Comparison of ENCODE assay signal across 22 mouse cellular contexts in the genomic region with DNA sequence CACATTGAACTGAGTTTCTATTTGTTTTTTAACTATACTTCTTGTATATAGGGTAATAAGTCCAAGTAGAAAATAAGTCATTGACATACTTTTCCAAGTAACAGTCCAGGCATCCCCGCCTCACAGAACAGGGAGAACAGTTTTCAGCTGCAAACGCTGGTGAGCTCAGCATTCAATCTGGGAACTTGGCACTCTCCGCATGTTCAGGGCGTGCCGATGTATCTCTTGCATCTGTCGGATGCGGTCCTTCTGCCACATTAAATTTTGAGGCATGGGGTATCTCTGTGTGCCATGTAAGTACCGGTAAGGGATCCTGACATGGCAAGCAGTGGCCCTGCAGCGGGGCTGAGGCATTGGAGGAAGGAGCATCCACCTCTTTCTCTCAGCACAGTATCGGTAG. TPM values are rescaled to one million over a fixed set of nuclear protein-coding genes. Genes with fewer than 3 reads are reported as not detected.
A peak's percentile ranks its signal among the peaks of the same experiment; 100 is the strongest.
DNase-seq lines count a peak whose midpoint lies in the region; ATAC-seq and TF ChIP-seq lines count a peak whose summit lies in the region.
"Had no signal": no experiment of that assay in that cellular context is flagged by ENCODE, and none has a peak within 500 bp of the region (broad histone marks: within the 10 kb centered on the region; RNA-seq: fewer than 3 reads in every experiment).

No protein-coding gene starts in this region.

- no peak for TF ChIP-seq CTCF in hindbrain, postnatal 0 days (IDR thresholded peaks at IDR 0.05; ENCODE audit: low read depth)

- peaks cover 6% of the 10 kb centered on the region; the same call in 1 of the 2 replicates for H3K36me3 ChIP-seq in hindbrain, postnatal 0 days (ENCODE audit: insufficient read depth, low read length)

- WGBS in hindbrain, postnatal 0 days: 83% methylated on average over 10 of the region's 10 CpGs

- H3K4me2 ChIP-seq in hindbrain, postnatal 0 days (ENCODE audit: low read depth, low read length): no peak overlapping the region
- H3K4me2 ChIP-seq: neural tube, embryonic 13.5 days had no signal

- H3K4me1 ChIP-seq in hindbrain, postnatal 0 days (ENCODE audit: insufficient read depth, low read length): no peaks in the 10 kb centered on the region
- H3K4me1 ChIP-seq: forebrain, embryonic 10.5 days had no signal

- no peak for ATAC-seq in hindbrain, postnatal 0 days
- ATAC-seq: activated CD4-positive, CD25-positive, alpha-beta regulatory T cell, adult 4 months had no signal

- DNase-seq in cerebellum, postnatal 10 days: peak; percentile 46 to 57
- DNase-seq in cerebellum, adult 11-12 months: no peak
- peak; percentile 67 for DNase-seq in layer of hippocampus, adult 11-12 months (ENCODE audit: low spot score)
- no peak for DNase-seq in layer of hippocampus, adult 9-10 months (ENCODE audit: low spot score)
- DNase-seq in layer of hippocampus, adult 18-20 months (ENCODE audit: low spot score in 2 of 2): peak; percentile 41 to 82
- peak; percentile 30 to 31 for DNase-seq in layer of hippocampus, postnatal 25 days (ENCODE audit: extremely low spot score in 1 of 2, low spot score in 1 of 2)
- DNase-seq in adrenal gland, adult 8-10 months: no peak
- DNase-seq in hindbrain, postnatal 0 days (ENCODE audit: low spot score): no peak
- DNase-seq: adrenal gland, postnatal 14 days; cerebellum, postnatal 36 days; kidney, adult 18-20 months; kidney, postnatal 10 days; liver; midbrain, embryonic 14.5 days had no signal

- no peak overlapping the region for H3K4me3 ChIP-seq in hindbrain, postnatal 0 days (ENCODE audit: low read length)
- H3K4me3 ChIP-seq: forebrain, embryonic 10.5 days; heart, embryonic 10.5 days; megakaryocyte, embryonic 14.5 days; neural tube, embryonic 13.5 days had no signal

- no peaks in the 10 kb centered on the region for H3K9me3 ChIP-seq in hindbrain, postnatal 0 days (ENCODE audit: low read length)
- H3K9me3 ChIP-seq: forebrain, embryonic 10.5 days; G1E; heart, embryonic 10.5 days; megakaryocyte, embryonic 14.5 days; neural tube, embryonic 13.5 days had no signal

- H3K27me3 ChIP-seq in hindbrain, postnatal 0 days (ENCODE audit: insufficient read depth, low read length): no peaks in the 10 kb centered on the region
- H3K27me3 ChIP-seq: megakaryocyte, embryonic 14.5 days; neural tube, embryonic 13.5 days had no signal

- no peak overlapping the region for H3K9ac ChIP-seq in hindbrain, postnatal 0 days (replicated peaks; ENCODE audit: low read length)
- H3K9ac ChIP-seq: neural tube, embryonic 13.5 days had no signal

- H3K27ac ChIP-seq in hindbrain, postnatal 0 days: no peak overlapping the region
- H3K27ac ChIP-seq: forebrain, embryonic 10.5 days; heart, embryonic 10.5 days; neural tube, embryonic 13.5 days; stomach, postnatal 0 days had no signal

RNA-seq across cellular contexts. Expression of a gene that starts 9.8 kb away (rescaled TPM):
- total RNA-seq in layer of hippocampus, adult 18-20 months (2021): 100 to 1,000 TPM; 117 to 124 TPM
- total RNA-seq in layer of hippocampus, postnatal 25 days (2021): 100 to 1,000 TPM; 106 to 113 TPM
- 10 to 100 TPM; 62.9 to 96.4 (median 75.3) TPM for total RNA-seq in adrenal gland, adult 8-10 months (2022)
- total RNA-seq in hindbrain, postnatal 0 days (2014; rRNA removed): 50.3 and 56.5 TPM in 2 replicates
- polyA plus RNA-seq in hindbrain, postnatal 0 days (2015; fragmentation: Nextera tagmentation; extraction: Ambion mirVana): 10.4 and 10.7 TPM in 2 replicates

RNA-seq across cellular contexts. Expression of a gene that starts 21.0 kb away (rescaled TPM):
- total RNA-seq in layer of hippocampus, adult 18-20 months (2021): 1 to 10 TPM in 1 of 2 experiments, under 1 TPM in 1; 0.74 to 1.2 TPM
- 1 to 10 TPM; 1.1 to 1.6 TPM for total RNA-seq in layer of hippocampus, postnatal 25 days (2021)
- 1 to 10 TPM in 3 of 4 experiments, under 1 TPM in 1; 0.99 to 2.3 (median 1.5) TPM for total RNA-seq in adrenal gland, adult 8-10 months (2022)
- total RNA-seq in hindbrain, postnatal 0 days (2014; rRNA removed): 0.40 and 0.42 TPM in 2 replicates
- 0.39 and 0.84 TPM in 2 replicates for polyA plus RNA-seq in hindbrain, postnatal 0 days (2015; fragmentation: Nextera tagmentation; extraction: Ambion mirVana)
- polyA plus RNA-seq: activated CD4-positive, CD25-positive, alpha-beta regulatory T cell, adult 4 months; G1E; liver, embryonic 16.5 days had no signal

RNA-seq across cellular contexts. Expression of a gene that starts 21.1 kb away (rescaled TPM):
- 10 to 100 TPM; 48.8 to 53.4 TPM for total RNA-seq in layer of hippocampus, adult 18-20 months (2021)
- total RNA-seq in layer of hippocampus, postnatal 25 days (2021): 10 to 100 TPM; 50.2 to 52.4 TPM
- 10 to 100 TPM; 49.7 to 76.8 (median 68.5) TPM for total RNA-seq in adrenal gland, adult 8-10 months (2022)
- total RNA-seq in hindbrain, postnatal 0 days (2014; rRNA removed): 59.2 and 61.7 TPM in 2 replicates
- 106 and 108 TPM in 2 replicates for polyA plus RNA-seq in hindbrain, postnatal 0 days (2015; fragmentation: Nextera tagmentation; extraction: Ambion mirVana)

RNA-seq across cellular contexts. Expression of a gene that starts 47.2 kb away (rescaled TPM):
- 1 to 10 TPM; 5.4 to 5.8 TPM for total RNA-seq in layer of hippocampus, adult 18-20 months (2021)
- total RNA-seq in layer of hippocampus, postnatal 25 days (2021): 1 to 10 TPM; 6.8 to 7.4 TPM
- 10 to 100 TPM; 15.4 to 57.8 (median 31.3) TPM for total RNA-seq in adrenal gland, adult 8-10 months (2022)
- 34.6 and 41.1 TPM in 2 replicates for total RNA-seq in hindbrain, postnatal 0 days (2014; rRNA removed)
- polyA plus RNA-seq in hindbrain, postnatal 0 days (2015; fragmentation: Nextera tagmentation; extraction: Ambion mirVana): 27.0 and 27.4 TPM in 2 replicates
- polyA plus RNA-seq: activated CD4-positive, CD25-positive, alpha-beta regulatory T cell, adult 4 months; G1E had no signal

RNA-seq across cellular contexts. Expression of a gene that starts 48.1 kb away (rescaled TPM):
- 10 to 100 TPM in 1 of 2 experiments, 1 to 10 TPM in 1; 9.8 to 11.2 TPM for total RNA-seq in layer of hippocampus, adult 18-20 months (2021)
- total RNA-seq in layer of hippocampus, postnatal 25 days (2021): 1 to 10 TPM; 9.2 to 9.8 TPM
- 10 to 100 TPM; 28.4 to 63.1 (median 42.6) TPM for total RNA-seq in adrenal gland, adult 8-10 months (2022)
- total RNA-seq in hindbrain, postnatal 0 days (2014; rRNA removed): 23.9 and 28.2 TPM in 2 replicates
- 20.7 and 22.0 TPM in 2 replicates for polyA plus RNA-seq in hindbrain, postnatal 0 days (2015; fragmentation: Nextera tagmentation; extraction: Ambion mirVana)
- total RNA-seq: G1E had no signal
- polyA plus RNA-seq: activated CD4-positive, CD25-positive, alpha-beta regulatory T cell, adult 4 months; G1E had no signal

Comparison
In these comparisons a context has a peak if more than half of its experiments do, and no peak if none do; other contexts are left out.
1. DNase-seq: peak in cerebellum, postnatal 10 days (2 of 2), layer of hippocampus, adult 11-12 months (single experiment), layer of hippocampus, adult 18-20 months (2 of 2) and layer of hippocampus, postnatal 25 days (2 of 2); none in cerebellum, adult 11-12 months (single experiment), layer of hippocampus, adult 9-10 months (single experiment), adrenal gland, adult 8-10 months (single experiment) and hindbrain, postnatal 0 days (single experiment).